Mouse (Mus musculus) midbrain, embryonic 15.5 days (tissue): ENCODE results near the gene Trem1. TPM values are rescaled to one million over a fixed set of nuclear protein-coding genes. Genes with fewer than 3 reads are reported as not detected.

Experiments used
- ATAC-seq: fragments of 200-750 bp; cut with Nextera tagmentation; replicated peaks from 2 replicates; pipeline ENCODE4 v1.8.0; 2017; ENCODE audit warnings: moderate TSS enrichment
- H3K27ac ChIP-seq: fragments of 300-500 bp; sonication (generic); 2 replicates; pipeline ENCODE4 v1.5.1; 2015; ENCODE audit warnings: mild to moderate bottlenecking, inconsistent platforms
- H3K27me3 ChIP-seq: fragments of 300-500 bp; sonication (generic); replicated peaks from 2 replicates; pipeline ENCODE4 v1.6.1; 2015; ENCODE audit warnings: inconsistent platforms
- H3K36me3 ChIP-seq: fragments of 300-500 bp; sonication (generic); replicated peaks from 2 replicates; pipeline ENCODE4 v1.6.1; 2015; ENCODE audit warnings: inconsistent platforms
- H3K4me1 ChIP-seq: fragments of 300-500 bp; sonication (generic); 2 replicates; pipeline ENCODE4 v1.6.1; 2015; ENCODE audit warnings: inconsistent platforms
- H3K4me2 ChIP-seq: fragments of 300-500 bp; sonication (generic); 2 replicates; pipeline ENCODE4 v1.6.1; 2015; ENCODE audit warnings: inconsistent platforms, mild to moderate bottlenecking, moderate library complexity
- H3K4me3 ChIP-seq: fragments of 300-500 bp; sonication (generic); 2 replicates; pipeline ENCODE4 v1.5.1; 2015; ENCODE audit warnings: mild to moderate bottlenecking, inconsistent platforms
- H3K9ac ChIP-seq: fragments of 300-500 bp; sonication (generic); 2 replicates; pipeline ENCODE4 v1.6.1; 2015; ENCODE audit warnings: mild to moderate bottlenecking, inconsistent platforms
- H3K9me3 ChIP-seq: fragments of 300-500 bp; sonication (generic); 2 replicates; pipeline ENCODE4 v1.6.1; 2016; ENCODE audit warnings: inconsistent platforms
- WGBS: fragments of 180-500 bp; shearing (Covaris S2); methylation state at CpG from one replicate; pipeline ENCODE4 v1.1.7; 2015; ENCODE audit warnings: mixed read lengths; 5-methylcytosine and 5-hydroxymethylcytosine counted together
- polyA plus RNA-seq: library from polyadenylated mRNA; unstranded; fragments of >200 nt; fragmentation: Nextera tagmentation; extraction: Ambion mirVana; gene quantifications from 2 replicates; pipeline ENCODE4 v1.2.1, GENCODE M21; 2015

Gene Trem1
- polyA plus RNA-seq, 1 experiment from 2014 or later, result not detected

DNA sequence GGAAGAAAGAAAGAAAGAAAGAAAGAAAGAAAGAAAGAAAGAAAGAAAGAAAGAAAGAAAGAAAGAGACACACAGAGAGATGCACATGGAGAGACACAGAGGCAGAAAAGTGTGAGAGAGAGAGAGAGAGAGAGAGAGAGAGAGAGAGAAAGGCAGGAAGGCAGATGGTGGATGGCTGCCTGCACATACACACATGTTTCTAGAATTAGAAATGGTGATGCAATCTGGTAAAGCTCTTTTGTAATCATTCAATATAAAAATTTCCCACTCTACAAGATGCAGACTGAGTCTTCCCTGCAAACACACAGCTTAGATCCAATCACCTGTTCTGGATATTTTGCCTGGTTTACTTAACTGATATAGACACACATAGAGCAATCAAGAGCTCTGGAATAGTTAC is 16.5 kb downstream of the Trem1 start:
- no peak for ATAC-seq
- Histone ChIP-seq H3K4me1 (no peaks in the 10 kb centered on the region), H3K4me3 (no peak overlapping the region), H3K27me3 (no peaks in the 10 kb centered on the region), H3K9me3 (no peaks in the 10 kb centered on the region), H3K36me3 (no peaks in the 10 kb centered on the region), H3K9ac (no peak overlapping the region), H3K27ac (no peak overlapping the region), H3K4me2 (no peak overlapping the region)

DNA sequence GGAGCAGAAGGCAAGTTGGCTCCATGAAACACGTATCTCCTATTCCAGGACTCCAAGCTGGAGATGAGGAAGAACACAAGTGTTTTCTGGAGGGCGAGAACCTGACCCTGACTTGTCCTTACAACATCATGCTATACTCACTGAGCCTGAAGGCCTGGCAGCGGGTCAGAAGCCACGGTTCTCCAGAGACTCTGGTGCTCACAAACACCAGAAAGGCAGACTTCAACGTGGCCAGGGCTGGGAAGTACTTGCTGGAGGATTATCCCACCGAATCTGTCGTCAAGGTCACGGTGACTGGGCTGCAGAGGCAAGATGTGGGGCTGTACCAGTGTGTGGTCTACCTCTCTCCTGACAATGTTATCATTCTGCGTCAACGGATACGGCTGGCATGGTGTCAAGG is 16.9 kb downstream of the Trem1 start:
- Histone ChIP-seq H3K4me1 (no peaks in the 10 kb centered on the region), H3K27me3 (no peaks in the 10 kb centered on the region), H3K27ac (no peak overlapping the region), H3K36me3 (no peaks in the 10 kb centered on the region), H3K9ac (no peak overlapping the region), H3K4me3 (no peak overlapping the region), H3K4me2 (no peak overlapping the region), H3K9me3 (no peaks in the 10 kb centered on the region)
- no peak for ATAC-seq
- WGBS, result 81% methylated on average over 11 of the region's 11 CpGs

DNA sequence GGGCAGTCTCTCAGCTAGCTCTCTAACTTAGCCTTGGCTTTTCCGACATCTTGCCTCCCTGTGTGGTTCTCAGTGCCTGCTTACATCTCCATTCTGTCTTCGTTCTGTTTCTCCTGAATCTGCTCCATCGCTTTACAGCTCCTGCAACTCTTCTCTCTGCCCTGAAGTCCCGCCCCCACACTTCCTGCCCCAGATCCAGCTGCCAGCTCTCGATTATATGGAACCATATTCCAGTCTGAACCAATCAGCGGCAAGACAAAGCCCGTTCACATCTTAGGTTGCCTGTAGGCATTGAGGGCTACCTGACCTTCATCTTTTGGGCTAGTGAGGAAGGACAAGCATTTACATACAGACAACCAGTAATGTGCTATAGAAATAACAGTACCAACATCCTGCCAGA is 18.1 kb downstream of the Trem1 start:
- no peak for ATAC-seq
- Histone ChIP-seq H3K27ac (no peak overlapping the region), H3K4me2 (no peak overlapping the region), H3K36me3 (no peaks in the 10 kb centered on the region), H3K27me3 (no peaks in the 10 kb centered on the region), H3K9me3 (no peaks in the 10 kb centered on the region), H3K4me1 (no peaks in the 10 kb centered on the region), H3K9ac (no peak overlapping the region), H3K4me3 (no peak overlapping the region)
- WGBS, result 93% methylated on average over 7 of the region's 7 CpGs

DNA sequence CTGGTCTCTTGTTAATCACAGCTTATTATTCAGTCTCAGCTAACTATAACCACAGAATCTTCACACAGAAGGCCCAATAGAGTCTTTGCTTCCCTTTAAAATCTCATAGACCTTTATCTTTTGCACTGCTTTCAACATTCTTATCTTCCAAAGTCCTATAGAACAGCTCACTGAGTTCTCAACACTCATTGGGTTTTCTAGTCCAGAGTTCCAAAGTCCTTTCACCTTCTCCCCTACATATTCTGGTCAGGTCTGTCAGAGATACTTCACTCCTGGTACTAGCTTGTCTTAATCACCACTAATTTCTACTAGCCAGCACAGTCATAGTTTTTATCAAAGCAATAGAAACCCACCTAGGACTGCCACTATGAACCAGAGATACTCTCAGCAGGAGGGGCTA is 24.0 kb downstream of the Trem1 start:
- H3K27ac ChIP-seq, result no peak overlapping the region
- no peak overlapping the region for H3K4me2 ChIP-seq
- H3K9me3 ChIP-seq, result no peaks in the 10 kb centered on the region
- H3K4me3 ChIP-seq, result no peak overlapping the region
- H3K27me3 ChIP-seq, result no peaks in the 10 kb centered on the region
- ATAC-seq, result no peak
- no peaks in the 10 kb centered on the region for H3K4me1 ChIP-seq
- H3K36me3 ChIP-seq, result no peaks in the 10 kb centered on the region
- no peak overlapping the region for H3K9ac ChIP-seq

DNA sequence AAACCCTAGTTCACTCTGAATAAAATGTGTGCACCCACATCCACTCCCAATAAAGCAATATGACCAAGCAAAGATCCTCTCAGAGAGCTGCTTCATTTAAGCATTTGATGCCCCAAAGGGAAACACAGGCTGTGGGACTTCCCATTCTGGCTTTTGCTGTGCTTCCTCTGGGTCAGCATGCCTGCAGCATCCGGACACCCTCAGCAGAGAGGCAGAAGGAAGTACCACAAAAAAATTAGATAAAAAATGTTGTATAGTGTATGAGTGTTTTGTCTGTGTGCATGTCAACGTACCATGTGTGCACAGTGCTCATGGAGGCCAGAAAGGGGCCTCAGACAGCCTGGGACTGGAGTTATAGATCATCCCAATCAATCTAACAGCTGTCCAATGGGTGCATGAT is 29.3 kb downstream of the Trem1 start:
- Histone ChIP-seq H3K27me3 (no peaks in the 10 kb centered on the region), H3K4me3 (no peak overlapping the region), H3K9ac (no peak overlapping the region), H3K9me3 (no peaks in the 10 kb centered on the region), H3K4me2 (no peak overlapping the region), H3K27ac (no peak overlapping the region), H3K36me3 (no peaks in the 10 kb centered on the region), H3K4me1 (no peaks in the 10 kb centered on the region)
- WGBS, result 91% methylated on average over 2 of the region's 2 CpGs
- ATAC-seq, result no peak

DNA sequence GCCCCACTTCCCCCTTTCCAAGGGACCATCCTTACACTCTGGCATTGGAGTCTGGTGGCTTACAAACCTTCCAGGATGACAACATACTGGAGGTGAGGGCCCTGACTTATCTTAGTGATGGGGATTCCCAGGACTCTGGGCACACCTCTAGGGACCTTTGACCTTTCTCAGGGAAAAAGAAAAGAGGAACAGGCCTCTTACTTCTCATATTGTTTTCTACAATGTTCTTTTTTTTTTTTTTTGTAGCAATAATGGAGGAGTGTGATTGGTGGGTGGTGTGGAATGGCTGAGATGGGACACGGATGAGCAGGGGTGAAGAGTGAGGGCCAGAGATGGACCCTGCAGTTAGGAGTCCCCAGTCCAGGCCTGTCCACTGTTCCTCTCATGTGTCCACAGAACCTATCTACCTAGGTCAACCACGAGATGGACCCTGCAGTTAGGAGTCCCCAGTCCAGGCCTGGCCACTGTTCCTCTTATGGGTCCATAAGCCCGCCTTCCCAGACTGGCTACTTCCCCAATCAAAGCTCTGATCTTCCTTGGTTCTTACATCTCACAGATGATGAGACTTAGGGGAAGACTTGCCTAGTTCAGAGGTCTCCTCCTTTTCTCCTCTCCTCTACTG is 31.3 kb downstream of the Trem1 start, which contains the start of gene Treml4:
Gene Treml4, plus strand, starts transcription at position 555 of the 622 bp plus-strand sequence.
- 87% methylated on average over 3 of the region's 3 CpGs for WGBS
- no peaks in the 10 kb centered on the region for H3K27me3 ChIP-seq
- no peak within 1 kb of the TSS for H3K9ac ChIP-seq
- no peak within 1 kb of the TSS for H3K4me3 ChIP-seq
- no peak for ATAC-seq
- no peaks in the 10 kb centered on the region for H3K36me3 ChIP-seq
- H3K4me2 ChIP-seq, result no peak within 1 kb of the TSS
- no peak within 1 kb of the TSS for H3K27ac ChIP-seq
- no peaks in the 10 kb centered on the region for H3K9me3 ChIP-seq
- H3K4me1 ChIP-seq, result no peaks in the 10 kb centered on the region

DNA sequence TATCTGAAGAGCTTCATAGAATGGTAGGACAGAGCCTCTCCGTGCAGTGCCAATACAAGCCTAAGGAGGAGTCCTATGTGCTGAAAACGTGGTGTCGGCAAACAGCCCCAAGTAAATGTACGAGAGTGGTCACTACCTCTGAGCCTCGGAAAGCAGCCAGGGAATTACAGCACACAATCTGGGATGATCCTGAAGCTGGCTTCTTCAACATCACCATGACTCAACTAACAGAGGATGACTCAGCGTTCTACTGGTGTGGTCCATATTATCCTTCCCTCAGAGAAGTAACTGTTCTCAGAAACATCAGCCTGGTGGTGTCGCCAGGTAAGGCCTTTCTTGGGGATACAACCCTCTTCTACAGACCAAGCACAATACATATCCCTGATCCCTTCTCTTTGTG is 32.1 kb downstream of the Trem1 start:
- Histone ChIP-seq H3K4me3 (no peak overlapping the region), H3K36me3 (no peaks in the 10 kb centered on the region), H3K9ac (no peak overlapping the region), H3K4me1 (no peaks in the 10 kb centered on the region), H3K9me3 (no peaks in the 10 kb centered on the region), H3K4me2 (no peak overlapping the region), H3K27ac (no peak overlapping the region), H3K27me3 (no peaks in the 10 kb centered on the region)
- no peak for ATAC-seq
- WGBS, result 93% methylated on average over 7 of the region's 7 CpGs

DNA sequence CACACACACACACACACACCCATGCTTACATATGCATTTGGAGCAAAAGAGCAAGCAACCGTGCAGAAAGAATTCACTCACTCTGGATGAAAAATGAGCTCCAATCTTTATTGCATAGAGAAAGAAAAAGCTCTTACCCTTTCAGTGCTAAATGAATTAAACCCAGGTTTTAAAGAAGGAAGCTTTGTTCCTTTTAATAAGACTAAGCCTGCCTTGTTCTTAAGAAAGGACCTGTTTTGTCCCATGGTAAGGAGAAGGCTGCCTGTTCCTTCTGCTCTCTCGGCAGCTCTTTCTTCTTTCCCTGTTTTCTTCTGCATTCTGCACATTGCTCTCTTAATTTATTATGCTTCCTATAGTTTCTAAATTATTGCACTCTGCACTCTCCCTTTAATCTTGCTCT is 33.6 kb downstream of the Trem1 start:
- Histone ChIP-seq H3K9ac (no peak overlapping the region), H3K4me1 (no peaks in the 10 kb centered on the region), H3K4me3 (no peak overlapping the region), H3K27me3 (no peaks in the 10 kb centered on the region), H3K36me3 (no peaks in the 10 kb centered on the region), H3K27ac (no peak overlapping the region), H3K9me3 (no peaks in the 10 kb centered on the region), H3K4me2 (no peak overlapping the region)
- ATAC-seq, result no peak
- 12% methylated on average over 2 of the region's 2 CpGs for WGBS

DNA sequence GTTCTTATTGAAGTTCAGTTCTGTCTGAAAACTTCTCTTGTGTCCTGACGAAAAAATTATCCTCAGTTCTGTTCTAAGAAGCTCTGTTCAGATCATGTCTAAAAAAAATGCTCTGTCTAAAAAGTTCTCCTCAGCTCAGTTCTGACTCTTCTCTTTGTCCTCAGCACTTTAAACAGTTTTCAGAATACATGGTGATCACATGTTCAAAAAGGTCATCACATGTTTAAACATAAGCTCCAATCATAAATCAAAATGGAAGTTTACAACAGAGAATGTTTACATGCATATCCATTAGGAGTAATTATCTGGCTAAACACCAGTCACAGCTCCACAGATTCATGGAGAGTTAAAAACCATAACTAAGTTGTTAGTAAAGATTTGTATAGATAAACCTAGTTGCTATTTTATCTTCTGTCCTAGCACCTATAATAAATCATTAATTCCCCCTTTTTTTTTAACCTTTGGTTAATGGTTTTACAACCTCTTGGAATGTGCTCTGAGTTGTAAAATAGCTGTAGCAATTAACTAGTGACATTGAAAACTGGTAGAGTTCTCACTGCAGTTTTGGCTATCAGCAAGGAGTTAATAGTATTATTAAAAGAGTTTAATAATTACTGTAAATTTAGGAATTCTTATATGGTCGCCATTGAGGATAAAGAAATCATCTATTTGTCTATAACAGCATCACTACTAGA is 34.2 kb downstream of the Trem1 start:
- no peak overlapping the region for H3K27ac ChIP-seq
- H3K36me3 ChIP-seq, result no peaks in the 10 kb centered on the region
- H3K4me1 ChIP-seq, result no peaks in the 10 kb centered on the region
- 43% methylated on average over 2 of the region's 2 CpGs for WGBS
- H3K9me3 ChIP-seq, result no peaks in the 10 kb centered on the region
- H3K4me3 ChIP-seq, result no peak overlapping the region
- no peak overlapping the region for H3K4me2 ChIP-seq
- no peak for ATAC-seq
- no peak overlapping the region for H3K9ac ChIP-seq
- no peaks in the 10 kb centered on the region for H3K27me3 ChIP-seq

DNA sequence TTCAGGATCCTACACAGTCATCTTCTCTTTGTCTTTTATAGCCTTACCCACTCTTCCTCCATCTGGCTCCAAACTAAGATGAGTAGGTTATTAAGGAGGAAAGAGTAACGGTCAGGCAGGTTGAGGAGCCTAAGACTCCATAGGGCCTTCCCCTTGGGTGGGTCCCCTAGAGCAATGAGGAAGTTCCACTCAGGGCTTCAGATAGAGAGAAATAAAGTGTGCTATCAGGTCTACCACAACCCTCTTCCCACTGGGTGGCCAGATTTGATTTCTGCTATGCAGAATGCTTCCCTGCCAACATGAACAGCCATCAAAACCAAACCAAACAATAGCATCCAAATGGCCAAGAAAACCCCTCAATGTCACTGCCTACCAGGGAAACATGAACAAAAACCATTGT is 35.0 kb downstream of the Trem1 start:
- WGBS, result 89% methylated on average over 1 of the region's 1 CpGs
- Histone ChIP-seq H3K4me2 (no peak overlapping the region), H3K9ac (no peak overlapping the region), H3K4me1 (no peaks in the 10 kb centered on the region), H3K27me3 (no peaks in the 10 kb centered on the region), H3K9me3 (no peaks in the 10 kb centered on the region), H3K27ac (no peak overlapping the region), H3K4me3 (no peak overlapping the region), H3K36me3 (no peaks in the 10 kb centered on the region)
- ATAC-seq, result no peak

DNA sequence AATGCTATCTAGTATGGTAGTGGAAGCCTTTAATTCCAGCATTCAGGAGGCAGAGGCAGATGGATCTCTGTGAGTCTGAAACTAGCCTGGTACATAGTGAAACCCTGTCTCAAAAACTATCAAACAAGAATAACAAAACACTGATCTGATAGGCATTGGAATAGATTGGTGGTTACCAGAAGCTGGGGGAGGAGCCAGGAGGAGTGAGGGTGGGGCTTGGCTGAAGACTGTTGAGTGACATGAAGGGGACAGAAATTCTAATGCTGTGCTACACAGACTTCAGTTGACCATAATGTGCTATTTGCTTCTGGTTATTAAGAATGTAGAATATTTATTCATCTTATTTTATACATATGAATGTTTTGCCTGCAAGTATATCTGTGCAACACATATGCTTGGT is 35.7 kb downstream of the Trem1 start:
- no peaks in the 10 kb centered on the region for H3K27me3 ChIP-seq
- no peak overlapping the region for H3K4me3 ChIP-seq
- H3K9me3 ChIP-seq, result no peaks in the 10 kb centered on the region
- no peak overlapping the region for H3K4me2 ChIP-seq
- no peak overlapping the region for H3K9ac ChIP-seq
- ATAC-seq, result no peak
- H3K27ac ChIP-seq, result no peak overlapping the region
- H3K36me3 ChIP-seq, result no peaks in the 10 kb centered on the region
- no peaks in the 10 kb centered on the region for H3K4me1 ChIP-seq

DNA sequence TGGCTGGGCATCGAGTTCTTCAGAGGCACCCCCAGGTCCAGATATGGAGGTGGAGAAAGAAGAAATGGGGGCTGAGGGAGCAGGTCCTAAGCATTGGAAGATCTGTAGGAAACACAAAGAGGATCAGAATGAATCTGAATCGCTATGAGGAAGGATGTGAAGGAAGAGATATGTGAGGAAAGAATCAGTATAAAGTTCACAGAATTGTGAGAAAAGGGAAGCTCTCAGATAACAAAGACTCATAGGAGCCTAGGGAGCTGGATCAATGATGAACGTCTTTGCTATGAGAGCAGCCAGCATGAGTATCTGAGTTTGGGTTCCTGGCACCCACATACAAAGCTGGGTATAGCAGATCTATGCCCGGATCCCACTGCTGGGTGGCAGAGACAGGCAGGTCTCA is 37.3 kb downstream of the Trem1 start:
- WGBS, result 77% methylated on average over 4 of the region's 4 CpGs
- Histone ChIP-seq H3K27me3 (no peaks in the 10 kb centered on the region), H3K4me1 (no peaks in the 10 kb centered on the region), H3K4me2 (no peak overlapping the region), H3K36me3 (no peaks in the 10 kb centered on the region), H3K4me3 (no peak overlapping the region), H3K9me3 (no peaks in the 10 kb centered on the region), H3K27ac (no peak overlapping the region), H3K9ac (no peak overlapping the region)
- no peak for ATAC-seq

DNA sequence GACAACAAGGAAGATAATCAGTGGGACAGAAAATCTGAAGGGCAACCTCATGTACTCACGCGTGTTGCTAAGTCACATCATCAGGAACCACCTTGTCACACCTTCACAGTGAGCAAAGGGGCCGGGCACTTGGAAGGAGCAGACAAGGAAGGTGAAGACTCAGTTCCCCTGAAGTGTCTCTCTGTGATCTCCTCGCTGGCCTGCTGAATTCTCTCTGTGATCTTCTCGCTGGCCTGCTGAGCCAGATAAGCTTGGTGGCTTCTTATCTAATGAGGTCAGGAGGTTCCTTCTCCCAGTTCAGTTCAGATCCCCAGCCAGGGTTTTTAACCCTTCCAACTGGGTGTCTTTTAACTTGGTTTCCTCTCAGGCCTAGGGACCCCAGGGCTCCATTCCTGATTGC is 39.6 kb downstream of the Trem1 start:
- Histone ChIP-seq H3K36me3 (no peaks in the 10 kb centered on the region), H3K9ac (no peak overlapping the region), H3K4me1 (no peaks in the 10 kb centered on the region), H3K4me3 (no peak overlapping the region), H3K4me2 (no peak overlapping the region), H3K27me3 (no peaks in the 10 kb centered on the region), H3K27ac (no peak overlapping the region), H3K9me3 (no peaks in the 10 kb centered on the region)
- WGBS, result 76% methylated on average over 5 of the region's 5 CpGs
- ATAC-seq, result no peak
